In genomic region chr2:9352190-9352589, GRCm38 (mm10) we compare ENCODE assay signal across 12 mouse cellular contexts.
DNase-seq lines count a peak whose midpoint lies in the region; ATAC-seq and TF ChIP-seq lines count a peak whose summit lies in the region.
"Had no signal": no experiment of that assay in that cellular context is flagged by ENCODE, and none has a peak within 500 bp of the region (broad histone marks: within the 10 kb centered on the region; RNA-seq: fewer than 3 reads in every experiment).

No protein-coding gene starts in this region.

- no peak for TF ChIP-seq POLR2A in kidney, adult 2 months (IDR thresholded peaks at IDR 0.05; ENCODE audit: low read depth, low read length)
- TF ChIP-seq POLR2A in brain, embryonic 14.5 days (IDR thresholded peaks at IDR 0.05; ENCODE audit: borderline replicate concordance, extremely low read depth, insufficient read depth, insufficient read length, poor library complexity, severe bottlenecking), result no peak

- no peaks in the 10 kb centered on the region for H3K4me1 ChIP-seq in kidney, adult 2 months (ENCODE audit: control insufficient read depth, insufficient read depth, low read length)
- no peaks in the 10 kb centered on the region for H3K4me1 ChIP-seq in kidney, embryonic 14.5 days (ENCODE audit: control insufficient read depth, insufficient read depth, low read length)
- peaks cover 11% of the 10 kb centered on the region for H3K4me1 ChIP-seq in limb, embryonic 13.5 days
- H3K4me1 ChIP-seq in lung, postnatal 0 days (ENCODE audit: insufficient read depth, low read depth, low read length), result no peaks in the 10 kb centered on the region
- H3K4me1 ChIP-seq: hindbrain, embryonic 15.5 days had no signal

- H3K4me2 ChIP-seq in kidney, embryonic 14.5 days (replicated peaks; ENCODE audit: low read depth, low read length), result no peak overlapping the region
- H3K4me2 ChIP-seq in limb, embryonic 13.5 days (replicated peaks), result 0 out of 2 replicates have a peak overlapping the region, but pooled peaks have one; percentile 21
- H3K4me2 ChIP-seq in lung, postnatal 0 days (replicated peaks; ENCODE audit: low read depth, low read length), result no peak overlapping the region
- H3K4me2 ChIP-seq: hindbrain, embryonic 15.5 days had no signal

- no peak overlapping the region for H3K4me3 ChIP-seq in kidney, adult 2 months (ENCODE audit: insufficient read depth, low read depth, low read length)
- no peak overlapping the region for H3K4me3 ChIP-seq in kidney, embryonic 14.5 days (ENCODE audit: low read length)
- no peak overlapping the region for H3K4me3 ChIP-seq in limb, embryonic 13.5 days
- H3K4me3 ChIP-seq in lung, postnatal 0 days (ENCODE audit: low read depth, low read length), result no peak overlapping the region
- H3K4me3 ChIP-seq: hindbrain, embryonic 15.5 days had no signal

- WGBS in kidney, adult 2 months, result 27% methylated on average over 7 of the region's 7 CpGs
- 19% methylated on average over 7 of the region's 7 CpGs for WGBS in kidney, embryonic 14.5 days
- 10% methylated on average over 7 of the region's 7 CpGs for WGBS in limb, embryonic 13.5 days
- 71% methylated on average over 7 of the region's 7 CpGs for WGBS in lung, postnatal 0 days

- TF ChIP-seq CTCF in kidney, adult 2 months (conservative IDR thresholded peaks at IDR 0.05; ENCODE audit: insufficient read depth, insufficient read length, low read depth, low read length), result no peak
- TF ChIP-seq CTCF in brain, embryonic 14.5 days (IDR thresholded peaks at IDR 0.05; ENCODE audit: borderline replicate concordance, extremely low read depth, insufficient read depth, insufficient read length), result no peak
- TF ChIP-seq CTCF in lung, postnatal 0 days (IDR thresholded peaks at IDR 0.05), result no peak

- DNase-seq in kidney, adult 2 months, result peak; percentile 20
- peak; percentile 89 for DNase-seq in brain, embryonic 14.5 days (ENCODE audit: low read depth)
- peak; percentile 56 for DNase-seq in embryo, embryonic 11 days
- DNase-seq in lung, postnatal 0 days (ENCODE audit: low spot score), result no peak
- DNase-seq in right cerebral cortex, postnatal 10 days (ENCODE audit: low spot score in 2 of 2), result no peak
- DNase-seq: adrenal gland, postnatal 36 days; cerebellum, adult 8-10 months; lung, postnatal 10 days had no signal

- TF ChIP-seq EP300 in lung, postnatal 0 days (IDR thresholded peaks at IDR 0.05), result no peak

- ATAC-seq in kidney, embryonic 14.5 days (ENCODE audit: low FRiP score, low TSS enrichment), result no peak
- ATAC-seq in limb, embryonic 13.5 days (ENCODE audit: low FRiP score, low read depth), result 0 out of 2 replicates have a peak, but pooled peaks have one; percentile 51
- ATAC-seq in lung, postnatal 0 days, result no peak

- H3K9ac ChIP-seq in kidney, embryonic 14.5 days (ENCODE audit: low read depth, low read length), result no peak overlapping the region
- H3K9ac ChIP-seq in limb, embryonic 13.5 days, result no peak overlapping the region
- H3K9ac ChIP-seq in lung, postnatal 0 days (replicated peaks; ENCODE audit: low read depth), result no peak overlapping the region
- H3K9ac ChIP-seq: hindbrain, embryonic 15.5 days had no signal

- H3K27ac ChIP-seq in kidney, adult 2 months (ENCODE audit: insufficient read depth, low read depth, low read length), result no peak overlapping the region
- H3K27ac ChIP-seq in kidney, embryonic 14.5 days (ENCODE audit: low read depth, low read length), result no peak overlapping the region
- H3K27ac ChIP-seq in limb, embryonic 13.5 days, result no peak overlapping the region
- H3K27ac ChIP-seq in lung, postnatal 0 days (ENCODE audit: low read length), result no peak overlapping the region
- H3K27ac ChIP-seq: hindbrain, embryonic 15.5 days had no signal

- H3K9me3 ChIP-seq in kidney, embryonic 14.5 days (ENCODE audit: control insufficient read depth, low read length), result no peaks in the 10 kb centered on the region
- no peaks in the 10 kb centered on the region for H3K9me3 ChIP-seq in limb, embryonic 13.5 days
- no peaks in the 10 kb centered on the region for H3K9me3 ChIP-seq in lung, postnatal 0 days (ENCODE audit: low read length)
- H3K9me3 ChIP-seq: hindbrain, embryonic 15.5 days had no signal

- H3K27me3 ChIP-seq in kidney, adult 2 months (replicated peaks; ENCODE audit: control insufficient read depth, insufficient read depth, low read length), result no peaks in the 10 kb centered on the region; the same call in 1 of the 2 replicates
- no peaks in the 10 kb centered on the region for H3K27me3 ChIP-seq in kidney, embryonic 14.5 days (ENCODE audit: control insufficient read depth, insufficient read depth, low read length)
- H3K27me3 ChIP-seq in limb, embryonic 13.5 days, result no peaks in the 10 kb centered on the region
- no peaks in the 10 kb centered on the region for H3K27me3 ChIP-seq in lung, postnatal 0 days (replicated peaks; ENCODE audit: insufficient read depth, low read length)
- H3K27me3 ChIP-seq: CH12.LX; hindbrain, embryonic 15.5 days had no signal

- H3K36me3 ChIP-seq in kidney, adult 2 months (ENCODE audit: control insufficient read depth, insufficient read depth, low read length), result no peaks in the 10 kb centered on the region
- no peaks in the 10 kb centered on the region for H3K36me3 ChIP-seq in kidney, embryonic 14.5 days (ENCODE audit: control insufficient read depth, insufficient read depth, low read length)
- H3K36me3 ChIP-seq in limb, embryonic 13.5 days, result no peaks in the 10 kb centered on the region
- H3K36me3 ChIP-seq in lung, postnatal 0 days (ENCODE audit: insufficient read depth, low read length), result no peaks in the 10 kb centered on the region
- H3K36me3 ChIP-seq: hindbrain, embryonic 15.5 days had no signal

Comparison
In these comparisons a context has a peak if more than half of its experiments do, and no peak if none do; other contexts are left out.
1. DNase-seq: peak in kidney, adult 2 months (single experiment), brain, embryonic 14.5 days (single experiment) and embryo, embryonic 11 days (single experiment); none in lung, postnatal 0 days (single experiment) and right cerebral cortex, postnatal 10 days (0 of 2).